Mouse (Mus musculus): ENCODE measurements around the gene Nr0b2. TPM values are rescaled to one million over a fixed set of nuclear protein-coding genes. Genes with fewer than 3 reads are reported as not detected.
"Not testable (repeated sequence)": the region's sequence is repeated elsewhere in the genome, so short reads cannot be mapped to it uniquely, and the experiment has no call there.

Gene Nr0b2
- total RNA-seq (2014; fragmentation: Nextera tagmentation) (not detected in 2 replicates), total RNA-seq (2017) (not detected in 2 replicates), polyA plus RNA-seq (2012) (0.04 TPM in 1 of 2 replicates, not detected in the other)

DNA sequence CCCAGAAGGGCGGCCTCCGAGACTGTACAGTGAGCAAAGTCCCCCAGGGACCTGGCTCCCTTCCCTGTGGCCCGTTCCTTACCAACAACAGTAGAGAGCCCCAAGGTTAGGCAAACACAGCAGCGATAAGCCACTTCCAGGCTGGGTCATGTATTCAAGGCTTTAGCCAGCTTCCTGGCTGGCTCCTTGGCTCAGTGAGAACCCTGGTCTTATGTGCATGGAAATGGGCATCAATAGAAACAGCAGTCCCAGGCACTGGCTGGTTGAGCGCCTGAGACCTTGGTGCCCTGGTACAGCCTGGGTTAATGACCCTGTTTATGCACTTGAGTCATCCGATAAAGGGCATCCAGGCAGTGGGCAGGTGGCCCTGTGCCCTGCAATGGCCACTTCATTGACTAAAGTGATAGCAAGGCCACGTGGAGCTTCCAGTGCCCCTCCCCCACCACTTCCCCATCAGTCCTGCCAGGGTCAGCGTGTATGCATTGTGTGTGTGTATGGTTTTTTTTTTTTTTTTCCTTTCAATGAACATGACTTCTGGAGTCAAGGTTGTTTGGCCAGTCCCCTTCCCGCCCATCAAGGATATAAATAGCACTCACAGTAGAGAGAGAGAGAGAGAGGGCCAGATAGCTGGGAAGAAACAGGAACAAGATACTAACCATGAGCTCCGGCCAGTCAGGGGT lies at the start of gene Nr0b2:
TSS of gene Nr0b2 (plus strand) at position 609 of the 680 bp plus-strand sequence.
- no peaks in the 10 kb centered on the region for H3K36me3 ChIP-seq (replicated peaks)
- no peak within 1 kb of the TSS for H3K4me3 ChIP-seq (ENCODE audit: low read depth, low read length)
- DNase-seq (ENCODE audit: low spot score): no peak
- H3K9me3 ChIP-seq (replicated peaks): 0 out of 2 replicates have a peak, but pooled peaks cover 3% of the 10 kb centered on the region
- ATAC-seq (ENCODE audit: extremely low read depth, insufficient number of reproducible peaks, low FRiP score, poor library complexity, severe bottlenecking): no peak
- H3K27me3 ChIP-seq (ENCODE audit: insufficient read depth, low read length): peaks cover 53% of the 10 kb centered on the region
- peaks cover 11% of the 10 kb centered on the region for H3K4me1 ChIP-seq (ENCODE audit: insufficient read depth, low read depth, low read length)
- TF ChIP-seq GATA2 (IDR thresholded peaks at IDR 0.05; ENCODE audit: borderline replicate concordance, low read depth, low read length) (no peak), CTCF (IDR thresholded peaks at IDR 0.05; ENCODE audit: low read depth, low read length) (no peak), POLR2AphosphoS5 (IDR thresholded peaks at IDR 0.05; ENCODE audit: insufficient replicate concordance, low read depth, low read length) (no peak), GATA1 (IDR thresholded peaks at IDR 0.05; ENCODE audit: borderline replicate concordance, low read length) (no peak), TAL1 (conservative IDR thresholded peaks at IDR 0.05; ENCODE audit: low read depth, low read length) (no peak)

DNA sequence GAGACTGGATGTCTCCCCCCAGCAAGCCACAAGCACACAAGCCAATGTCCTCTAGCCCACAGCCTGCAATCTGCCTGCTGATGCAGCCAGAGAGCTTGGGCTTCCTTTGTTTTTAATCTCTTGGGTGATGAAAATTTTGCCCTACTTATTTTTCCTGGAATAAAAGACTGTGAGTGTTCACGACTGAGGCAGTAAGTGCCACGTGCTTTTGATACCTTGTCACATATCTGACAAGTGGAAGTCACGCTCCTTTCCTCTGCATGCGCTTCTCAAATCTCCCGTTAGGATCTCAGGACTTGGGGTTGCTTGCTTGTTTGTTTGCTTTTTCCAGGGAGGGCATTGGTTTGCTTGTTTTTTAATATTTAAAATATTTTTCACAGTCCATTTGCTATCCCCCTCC lies 48.9 kb upstream of the Nr0b2 start:
- DNase-seq (ENCODE audit: low spot score) (no peak), ATAC-seq (ENCODE audit: extremely low read depth, insufficient number of reproducible peaks, low FRiP score, poor library complexity, severe bottlenecking) (no peak)
- Histone ChIP-seq H3K36me3 (replicated peaks) (no peaks in the 10 kb centered on the region), H3K4me1 (ENCODE audit: insufficient read depth, low read depth, low read length) (peaks cover 9% of the 10 kb centered on the region), H3K27me3 (ENCODE audit: insufficient read depth, low read length) (peaks cover 66% of the 10 kb centered on the region), H3K4me3 (ENCODE audit: low read depth, low read length) (no peak overlapping the region), H3K9me3 (replicated peaks) (no peaks in the 10 kb centered on the region)
- TF ChIP-seq POLR2AphosphoS5 (IDR thresholded peaks at IDR 0.05; ENCODE audit: insufficient replicate concordance, low read depth, low read length): no peak
- no peak for TF ChIP-seq GATA1 (IDR thresholded peaks at IDR 0.05; ENCODE audit: borderline replicate concordance, low read length)
- TF ChIP-seq GATA2 (IDR thresholded peaks at IDR 0.05; ENCODE audit: borderline replicate concordance, low read depth, low read length): no peak
- TF ChIP-seq TAL1 (conservative IDR thresholded peaks at IDR 0.05; ENCODE audit: low read depth, low read length): no peak
- TF ChIP-seq CTCF (IDR thresholded peaks at IDR 0.05; ENCODE audit: low read depth, low read length): no peak

DNA sequence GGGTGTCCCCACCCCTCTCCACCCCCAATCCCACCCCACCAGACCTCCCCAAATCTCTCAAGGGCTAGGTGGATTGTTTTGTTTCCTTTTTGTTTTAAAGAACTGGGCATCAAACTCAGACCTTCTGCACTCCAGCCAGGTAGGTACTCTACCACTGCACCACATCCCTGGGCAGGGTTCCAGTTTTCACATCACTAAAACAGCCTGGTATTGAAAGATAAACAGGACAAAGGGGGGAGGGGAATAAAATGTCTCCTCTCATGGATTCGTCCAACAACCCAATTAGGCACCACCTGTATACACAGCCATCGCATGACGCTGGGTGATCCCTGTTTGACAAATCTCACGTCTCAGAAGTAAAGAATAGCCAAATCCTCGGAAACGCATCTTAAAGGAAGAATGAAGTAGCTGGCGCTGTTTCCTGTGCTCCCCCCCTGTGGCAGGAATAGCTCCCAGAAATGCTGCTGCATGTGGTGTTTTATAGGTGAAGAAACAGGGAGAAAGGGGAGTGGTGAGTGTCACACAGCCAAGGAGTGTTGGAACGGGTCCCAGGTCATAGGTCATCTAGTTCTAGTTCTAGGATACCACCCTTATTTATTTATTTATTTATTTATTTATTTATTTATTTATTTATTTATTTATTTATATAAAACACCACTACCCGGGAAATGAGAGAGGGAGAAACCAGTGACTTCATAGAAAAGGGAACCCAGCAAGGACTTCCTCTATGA lies 48.3 kb upstream of the Nr0b2 start:
- no peak for ATAC-seq (ENCODE audit: extremely low read depth, insufficient number of reproducible peaks, low FRiP score, poor library complexity, severe bottlenecking)
- H3K27me3 ChIP-seq (ENCODE audit: insufficient read depth, low read length): peaks cover 62% of the 10 kb centered on the region

DNA sequence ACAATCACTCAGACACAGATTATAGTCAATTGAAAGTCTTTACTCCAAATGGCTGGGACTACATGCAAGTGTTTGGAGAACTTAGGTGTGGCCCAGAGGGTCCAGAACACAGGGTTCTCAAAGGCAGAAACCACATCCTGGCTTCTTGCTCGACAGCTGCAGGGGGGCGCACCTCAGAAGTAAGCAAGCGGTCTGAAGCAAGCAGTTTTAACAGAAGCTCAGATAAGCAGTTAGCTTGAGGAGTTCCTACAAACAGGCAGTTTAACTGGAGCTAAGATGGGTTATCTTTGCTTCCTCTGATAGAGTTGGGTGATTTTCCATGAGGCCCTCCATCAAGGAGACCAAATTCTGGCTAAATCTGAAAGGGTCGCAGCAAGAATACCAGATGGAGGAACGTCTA lies 46.6 kb upstream of the Nr0b2 start:
- Histone ChIP-seq H3K4me3 (ENCODE audit: low read depth, low read length) (no peak overlapping the region), H3K4me1 (ENCODE audit: insufficient read depth, low read depth, low read length) (peaks cover 5% of the 10 kb centered on the region), H3K27me3 (ENCODE audit: insufficient read depth, low read length) (peaks cover 54% of the 10 kb centered on the region), H3K36me3 (replicated peaks) (no peaks in the 10 kb centered on the region), H3K9me3 (replicated peaks) (no peaks in the 10 kb centered on the region)
- DNase-seq (ENCODE audit: low spot score) (no peak), ATAC-seq (ENCODE audit: extremely low read depth, insufficient number of reproducible peaks, low FRiP score, poor library complexity, severe bottlenecking) (no peak)
- TF ChIP-seq GATA2 (IDR thresholded peaks at IDR 0.05; ENCODE audit: borderline replicate concordance, low read depth, low read length): no peak
- no peak for TF ChIP-seq TAL1 (conservative IDR thresholded peaks at IDR 0.05; ENCODE audit: low read depth, low read length)
- no peak for TF ChIP-seq CTCF (IDR thresholded peaks at IDR 0.05; ENCODE audit: low read depth, low read length)
- TF ChIP-seq POLR2AphosphoS5 (IDR thresholded peaks at IDR 0.05; ENCODE audit: insufficient replicate concordance, low read depth, low read length): no peak
- no peak for TF ChIP-seq GATA1 (IDR thresholded peaks at IDR 0.05; ENCODE audit: borderline replicate concordance, low read length)

More for the DNA sequence above, 48.3 kb upstream of the Nr0b2 start:
- Histone ChIP-seq H3K9me3 (replicated peaks) (no peaks in the 10 kb centered on the region), H3K36me3 (replicated peaks) (no peaks in the 10 kb centered on the region), H3K4me1 (ENCODE audit: insufficient read depth, low read depth, low read length) (peaks cover 9% of the 10 kb centered on the region), H3K4me3 (ENCODE audit: low read depth, low read length) (no peak overlapping the region)
- no peak for TF ChIP-seq POLR2AphosphoS5 (IDR thresholded peaks at IDR 0.05; ENCODE audit: insufficient replicate concordance, low read depth, low read length)
- no peak for TF ChIP-seq CTCF (IDR thresholded peaks at IDR 0.05; ENCODE audit: low read depth, low read length)
- DNase-seq (ENCODE audit: low spot score): no peak

DNA sequence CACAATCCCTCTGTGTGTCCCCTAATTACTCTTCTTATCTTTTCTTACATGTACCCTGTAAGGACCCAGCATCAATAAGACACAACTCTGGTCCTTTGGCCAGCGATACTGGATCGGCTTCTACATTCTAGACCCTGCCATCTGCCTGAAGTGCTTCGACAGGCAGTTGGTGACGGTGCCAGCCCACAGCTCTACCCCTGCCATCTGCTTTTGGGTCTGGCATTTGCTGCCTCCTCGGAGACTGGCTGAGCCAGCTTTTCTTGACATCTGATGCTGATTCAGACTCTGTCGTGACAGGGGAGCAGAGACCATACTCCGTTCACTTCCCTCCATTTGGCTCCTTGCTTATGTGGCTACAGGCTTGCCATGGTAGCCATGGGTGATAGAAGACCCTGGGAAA lies 44.2 kb upstream of the Nr0b2 start:
- no peak for DNase-seq (ENCODE audit: low spot score)
- no peaks in the 10 kb centered on the region for H3K36me3 ChIP-seq (replicated peaks)
- H3K4me1 ChIP-seq (ENCODE audit: insufficient read depth, low read depth, low read length): no peaks in the 10 kb centered on the region; the same call in 1 of the 2 replicates
- TF ChIP-seq GATA2 (IDR thresholded peaks at IDR 0.05; ENCODE audit: borderline replicate concordance, low read depth, low read length) (no peak), POLR2AphosphoS5 (IDR thresholded peaks at IDR 0.05; ENCODE audit: insufficient replicate concordance, low read depth, low read length) (no peak), GATA1 (IDR thresholded peaks at IDR 0.05; ENCODE audit: borderline replicate concordance, low read length) (no peak), TAL1 (conservative IDR thresholded peaks at IDR 0.05; ENCODE audit: low read depth, low read length) (no peak), CTCF (IDR thresholded peaks at IDR 0.05; ENCODE audit: low read depth, low read length) (no peak)
- no peak overlapping the region for H3K4me3 ChIP-seq (ENCODE audit: low read depth, low read length)
- H3K9me3 ChIP-seq (replicated peaks): no peaks in the 10 kb centered on the region
- no peak for ATAC-seq (ENCODE audit: extremely low read depth, insufficient number of reproducible peaks, low FRiP score, poor library complexity, severe bottlenecking)
- H3K27me3 ChIP-seq (ENCODE audit: insufficient read depth, low read length): peaks cover 42% of the 10 kb centered on the region

DNA sequence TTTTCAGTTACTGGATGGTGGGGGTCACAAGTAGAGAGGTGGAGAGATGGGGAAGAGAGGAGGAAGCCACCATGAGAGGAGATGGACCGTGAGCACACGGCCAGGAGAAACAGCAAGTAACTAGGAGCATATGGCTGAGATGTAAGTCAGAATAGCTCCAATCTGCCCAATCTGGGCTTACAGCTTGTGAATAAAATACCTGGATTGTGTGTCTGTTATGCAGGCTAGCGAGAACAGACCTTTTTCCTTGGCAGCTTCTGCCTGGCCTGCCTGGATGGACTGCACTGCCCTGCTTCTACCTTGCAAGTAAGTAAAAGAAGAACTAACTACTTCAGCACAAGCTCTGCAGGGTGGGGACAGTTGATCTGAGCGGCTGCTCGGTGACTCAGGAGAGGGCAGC lies 42.1 kb upstream of the Nr0b2 start:
- no peak for ATAC-seq (ENCODE audit: extremely low read depth, insufficient number of reproducible peaks, low FRiP score, poor library complexity, severe bottlenecking)
- no peak overlapping the region for H3K4me3 ChIP-seq (ENCODE audit: low read depth, low read length)
- no peaks in the 10 kb centered on the region; the same call in 1 of the 2 replicates for H3K4me1 ChIP-seq (ENCODE audit: insufficient read depth, low read depth, low read length)
- H3K27me3 ChIP-seq (ENCODE audit: insufficient read depth, low read length): peaks cover 27% of the 10 kb centered on the region
- DNase-seq (ENCODE audit: low spot score): no peak
- TF ChIP-seq GATA2 (IDR thresholded peaks at IDR 0.05; ENCODE audit: borderline replicate concordance, low read depth, low read length): no peak
- TF ChIP-seq TAL1 (conservative IDR thresholded peaks at IDR 0.05; ENCODE audit: low read depth, low read length): no peak
- no peak for TF ChIP-seq CTCF (IDR thresholded peaks at IDR 0.05; ENCODE audit: low read depth, low read length)
- no peak for TF ChIP-seq POLR2AphosphoS5 (IDR thresholded peaks at IDR 0.05; ENCODE audit: insufficient replicate concordance, low read depth, low read length)
- TF ChIP-seq GATA1 (IDR thresholded peaks at IDR 0.05; ENCODE audit: borderline replicate concordance, low read length): no peak
- no peaks in the 10 kb centered on the region for H3K36me3 ChIP-seq (replicated peaks)
- H3K9me3 ChIP-seq (replicated peaks): no peaks in the 10 kb centered on the region

DNA sequence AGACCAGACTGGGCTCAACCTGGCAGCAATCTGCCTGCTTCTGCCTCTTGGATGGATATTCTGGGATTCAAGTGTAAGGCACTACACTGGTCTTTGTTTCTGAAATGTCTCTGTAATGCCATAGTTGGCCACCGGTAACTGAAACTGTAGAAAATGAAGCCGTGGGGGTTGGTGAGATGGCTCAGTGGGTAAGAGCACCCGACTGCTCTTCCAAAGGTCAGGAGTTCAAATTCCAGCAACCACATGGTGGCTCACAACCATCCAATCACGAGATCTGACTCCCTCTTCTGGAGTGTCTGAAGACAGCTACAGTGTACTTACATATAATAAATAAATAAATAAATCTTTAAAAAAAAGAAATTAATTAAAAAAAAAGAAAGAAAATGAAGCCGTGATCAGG lies 40.7 kb upstream of the Nr0b2 start:
- not testable (repeated sequence) for ATAC-seq (ENCODE audit: extremely low read depth, insufficient number of reproducible peaks, low FRiP score, poor library complexity, severe bottlenecking); H3K4me3 ChIP-seq (ENCODE audit: low read depth, low read length); DNase-seq (ENCODE audit: low spot score); H3K36me3 ChIP-seq (replicated peaks); H3K9me3 ChIP-seq (replicated peaks); H3K4me1 ChIP-seq (ENCODE audit: insufficient read depth, low read depth, low read length)
- H3K27me3 ChIP-seq (ENCODE audit: insufficient read depth, low read length): peaks cover 17% of the 10 kb centered on the region
